Mouse (Mus musculus): ENCODE data around the gene Rab11fip3.
"Not testable (repeated sequence)": the region's sequence is repeated elsewhere in the genome, so short reads cannot be mapped to it uniquely, and the experiment has no call there.

Gene Rab11fip3

GRCm38 (mm10) chr17:26068831-26069739 is at the start of gene Rab11fip3:
TSS of gene Rab11fip3 (minus strand) at chr17:26069555.
- peak; percentile 90 for DNase-seq (ENCODE audit: low read depth, low spot score)

- no peak for DNase-seq (ENCODE audit: low read depth, low spot score)
Observed at GRCm38 (mm10) chr17:26116503-26117258, 47.3 kb upstream of the Rab11fip3 start.

GRCm38 (mm10) chr17:26115956-26116487 is 46.7 kb upstream of the Rab11fip3 start:
- no peak for DNase-seq (ENCODE audit: low read depth, low spot score)

- no peak for DNase-seq (ENCODE audit: low read depth, low spot score)
Observed at GRCm38 (mm10) chr17:26115205-26115898, 46.0 kb upstream of the Rab11fip3 start.

GRCm38 (mm10) chr17:26114461-26114860 is 45.1 kb upstream of the Rab11fip3 start:
- DNase-seq (ENCODE audit: low read depth, low spot score), result not testable (repeated sequence)

- DNase-seq (ENCODE audit: low read depth, low spot score), result no peak
Observed at GRCm38 (mm10) chr17:26114061-26114460, 44.7 kb upstream of the Rab11fip3 start.

GRCm38 (mm10) chr17:26113181-26113948 is 44.0 kb upstream of the Rab11fip3 start, which contains the start of gene Tmem8:
TSS of gene Tmem8 (plus strand) at chr17:26113299.
- no peak for DNase-seq (ENCODE audit: low read depth, low spot score)

- DNase-seq (ENCODE audit: low read depth, low spot score), result no peak
Observed at GRCm38 (mm10) chr17:26112751-26113150, 43.4 kb upstream of the Rab11fip3 start.

GRCm38 (mm10) chr17:26111722-26112121 is 42.4 kb upstream of the Rab11fip3 start:
- no peak for DNase-seq (ENCODE audit: low read depth, low spot score)

GRCm38 (mm10) chr17:26111024-26111423 is 41.7 kb upstream of the Rab11fip3 start:
- DNase-seq (ENCODE audit: low read depth, low spot score), result no peak

- no peak for DNase-seq (ENCODE audit: low read depth, low spot score)
Observed at GRCm38 (mm10) chr17:26110156-26110555, 40.8 kb upstream of the Rab11fip3 start.

GRCm38 (mm10) chr17:26105619-26106018 is 36.3 kb upstream of the Rab11fip3 start:
- DNase-seq (ENCODE audit: low read depth, low spot score), result no peak

GRCm38 (mm10) chr17:26101478-26101877 is 32.1 kb upstream of the Rab11fip3 start:
- DNase-seq (ENCODE audit: low read depth, low spot score), result no peak

GRCm38 (mm10) chr17:26100166-26100565 is 30.8 kb upstream of the Rab11fip3 start:
- DNase-seq (ENCODE audit: low read depth, low spot score), result no peak

- not testable (repeated sequence) for DNase-seq (ENCODE audit: low read depth, low spot score)
Observed at GRCm38 (mm10) chr17:26099316-26099715, 30.0 kb upstream of the Rab11fip3 start.

- no peak for DNase-seq (ENCODE audit: low read depth, low spot score)
Observed at GRCm38 (mm10) chr17:26098461-26098860, 29.1 kb upstream of the Rab11fip3 start.

- DNase-seq (ENCODE audit: low read depth, low spot score), result no peak
Observed at GRCm38 (mm10) chr17:26095121-26095740, 25.9 kb upstream of the Rab11fip3 start, which contains the start of gene Nme4. TSS of gene Nme4 (minus strand) at chr17:26095602.

GRCm38 (mm10) chr17:26094531-26095110 is 25.3 kb upstream of the Rab11fip3 start:
- DNase-seq (ENCODE audit: low read depth, low spot score), result no peak

GRCm38 (mm10) chr17:26089905-26090632 is 20.7 kb upstream of the Rab11fip3 start, which contains the start of gene Decr2:
TSS of gene Decr2 (minus strand) at chr17:26090337.
- DNase-seq (ENCODE audit: low read depth, low spot score), result peak; percentile 88

Measured in embryo, embryonic 11.5 days (tissue).